Mouse (Mus musculus) lung, embryonic 14.5 days (tissue): ENCODE measurements at regions not wholly inside any gene's neighbourhood (a gene's known extent, or its start where the extent isn't known, plus 50 kb on each side); places are given as distances from the start of the nearest gene placed in this dataset.
A peak's percentile ranks its signal among the peaks of the same experiment; 100 is the strongest.

Experiments used
- ATAC-seq: fragments of 200-750 bp; cut with Nextera tagmentation; 2 replicates; pipeline ENCODE4 v1.8.0; 2017; ENCODE audit warnings: mild to moderate bottlenecking, moderate TSS enrichment, moderate library complexity; ENCODE audit not compliant: insufficient read depth
- DNase-seq: peaks from one replicate; pipeline ENCODE4 v3.0.0-alpha.2; 2015
- H3K27ac ChIP-seq: fragments of 300-500 bp; sonication (generic); 2 replicates; pipeline ENCODE4 v1.5.1; 2014; ENCODE audit warnings: low read depth, mild to moderate bottlenecking, moderate library complexity
- H3K27me3 ChIP-seq: fragments of 300-500 bp; sonication (generic); 2 replicates; pipeline ENCODE4 v1.6.1; 2014; ENCODE audit warnings: low read length, control low read depth; ENCODE audit not compliant: insufficient read depth
- H3K36me3 ChIP-seq: fragments of 300-500 bp; sonication (generic); 2 replicates; pipeline ENCODE4 v1.6.1; 2014; ENCODE audit warnings: control low read depth; ENCODE audit not compliant: insufficient read depth
- H3K4me1 ChIP-seq: fragments of 300-500 bp; sonication (generic); 2 replicates; pipeline ENCODE4 v1.6.1; 2014; ENCODE audit warnings: antibody characterized with exemption, control low read depth; ENCODE audit not compliant: insufficient read depth
- H3K4me2 ChIP-seq: fragments of 300-500 bp; sonication (generic); 2 replicates; pipeline ENCODE4 v1.6.1; 2014; ENCODE audit warnings: mild to moderate bottlenecking
- H3K4me3 ChIP-seq: fragments of 300-500 bp; sonication (generic); 2 replicates; pipeline ENCODE4 v1.5.1; 2014; ENCODE audit warnings: low read depth, low read length
- H3K9ac ChIP-seq: fragments of 300-500 bp; sonication (generic); 2 replicates; pipeline ENCODE4 v1.6.1; 2014
- H3K9me3 ChIP-seq: fragments of 300-500 bp; sonication (generic); 2 replicates; pipeline ENCODE4 v1.6.1; 2016; ENCODE audit warnings: low read depth, low read length, control low read depth
- CTCF ChIP-seq: IDR thresholded peaks from 2 replicates; pipeline ENCODE4 v1.5.1; 2016; ENCODE audit warnings: antibody characterized with exemption, low read depth
- WGBS: fragments of 180-500 bp; shearing (Covaris S2); extraction: QIAGEN DNeasy Blood & Tissue Kit; methylation state at CpG from one replicate; pipeline ENCODE4 v1.1.7; 2014; 5-methylcytosine and 5-hydroxymethylcytosine counted together

DNA sequence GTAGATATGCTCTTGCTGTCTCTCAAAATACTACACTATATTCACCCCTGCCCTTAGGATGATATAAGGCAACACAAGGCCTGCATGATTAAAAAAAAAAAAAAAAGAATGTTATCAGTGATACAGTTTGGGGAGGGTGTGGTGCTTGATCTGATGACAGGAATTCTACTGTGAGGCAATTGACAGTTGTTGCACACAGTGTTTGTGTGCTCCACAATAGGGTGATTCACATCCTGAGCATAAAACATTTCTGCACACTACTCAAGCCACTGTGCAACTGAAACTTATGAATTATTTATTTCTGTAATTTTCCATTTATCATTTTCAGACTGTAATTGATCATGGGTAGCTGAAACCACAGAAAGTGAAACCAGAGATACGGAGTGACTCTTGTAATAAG lies 277.2 kb upstream of the Adgrl4 start:
- Histone ChIP-seq H3K4me3 (no peak overlapping the region), H3K36me3 (no peaks in the 10 kb centered on the region), H3K9ac (no peak overlapping the region), H3K27me3 (no peaks in the 10 kb centered on the region), H3K4me2 (no peak overlapping the region), H3K4me1 (no peaks in the 10 kb centered on the region), H3K9me3 (no peaks in the 10 kb centered on the region), H3K27ac (no peak overlapping the region)
- 97% methylated on average over 1 of the region's 1 CpGs for WGBS
- TF ChIP-seq CTCF, result no peak
- ATAC-seq, result no peak
- no peak for DNase-seq

DNA sequence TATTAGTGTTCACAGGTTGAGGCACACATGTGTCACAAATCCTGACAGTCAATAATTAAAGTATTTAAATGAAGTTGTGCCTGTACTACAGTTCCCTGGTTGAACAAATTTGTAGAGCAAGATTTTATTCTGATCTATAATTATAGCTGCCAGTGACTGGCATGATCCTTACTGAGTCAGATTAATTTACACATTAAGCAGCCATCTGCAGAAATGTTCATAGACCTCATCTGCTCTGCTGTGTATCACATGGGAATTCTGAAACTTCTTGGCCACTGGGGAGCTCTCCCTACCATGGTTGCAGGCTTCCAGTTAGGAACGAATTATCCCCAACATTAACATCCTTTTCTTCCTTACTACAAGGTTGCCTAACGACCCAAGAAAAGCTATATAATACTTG lies 255.6 kb upstream of the Adgrl4 start:
- TF ChIP-seq CTCF, result no peak
- 61% methylated on average over 2 of the region's 2 CpGs for WGBS
- Histone ChIP-seq H3K36me3 (no peaks in the 10 kb centered on the region), H3K4me2 (no peak overlapping the region), H3K4me1 (no peaks in the 10 kb centered on the region), H3K9me3 (no peaks in the 10 kb centered on the region), H3K27ac (no peak overlapping the region), H3K4me3 (no peak overlapping the region), H3K27me3 (no peaks in the 10 kb centered on the region), H3K9ac (no peak overlapping the region)
- ATAC-seq (no peak), DNase-seq (no peak)

DNA sequence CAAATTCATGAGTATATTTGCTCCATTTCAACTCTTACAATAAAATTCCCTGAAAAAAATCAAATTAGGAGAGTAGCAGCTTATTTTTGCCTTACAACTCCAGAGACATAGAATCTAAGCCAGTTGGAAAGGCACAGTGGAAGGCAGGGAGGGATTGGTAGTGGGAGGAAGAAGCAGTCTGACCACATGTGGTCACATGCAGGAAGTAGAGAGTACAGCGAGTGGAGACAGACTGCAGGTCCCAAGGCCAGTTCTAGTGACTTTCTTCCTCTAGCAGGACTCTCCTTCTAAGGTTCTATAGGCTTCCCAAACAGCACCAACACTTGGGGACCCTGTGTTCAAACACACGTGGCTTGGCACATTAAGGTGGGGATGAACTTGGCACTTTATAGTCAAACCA lies 245.6 kb upstream of the Adgrl4 start:
- H3K9ac ChIP-seq, result no peak overlapping the region
- no peaks in the 10 kb centered on the region for H3K9me3 ChIP-seq
- no peak for TF ChIP-seq CTCF
- H3K36me3 ChIP-seq, result no peaks in the 10 kb centered on the region
- ATAC-seq, result no peak
- no peaks in the 10 kb centered on the region for H3K4me1 ChIP-seq
- no peaks in the 10 kb centered on the region for H3K27me3 ChIP-seq
- 71% methylated on average over 2 of the region's 2 CpGs for WGBS
- no peak overlapping the region for H3K27ac ChIP-seq
- DNase-seq, result no peak
- no peak overlapping the region for H3K4me2 ChIP-seq
- no peak overlapping the region for H3K4me3 ChIP-seq

DNA sequence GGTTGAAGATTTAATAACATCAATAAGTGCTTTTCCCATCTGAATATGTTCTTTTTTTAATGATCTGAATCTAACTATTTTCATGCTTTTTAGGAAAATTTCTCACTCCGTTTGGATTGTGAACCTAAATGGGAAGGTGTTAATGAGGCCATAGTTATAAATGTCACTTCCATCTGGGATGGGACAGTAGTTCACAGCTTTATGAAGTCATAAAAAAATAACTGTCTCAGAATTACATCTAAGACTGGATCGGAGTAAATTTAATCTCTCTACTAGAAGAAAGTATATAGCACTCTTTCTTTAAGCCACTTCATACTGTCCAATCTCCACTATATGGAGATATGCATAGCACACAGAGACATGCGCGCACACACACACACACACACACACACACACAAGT lies 226.7 kb upstream of the Adgrl4 start:
- no peaks in the 10 kb centered on the region for H3K9me3 ChIP-seq
- no peak overlapping the region for H3K27ac ChIP-seq
- H3K9ac ChIP-seq, result no peak overlapping the region
- 84% methylated on average over 4 of the region's 4 CpGs for WGBS
- DNase-seq, result no peak
- TF ChIP-seq CTCF, result no peak
- no peak overlapping the region for H3K4me2 ChIP-seq
- no peaks in the 10 kb centered on the region for H3K27me3 ChIP-seq
- no peak overlapping the region for H3K4me3 ChIP-seq
- no peaks in the 10 kb centered on the region for H3K36me3 ChIP-seq
- no peaks in the 10 kb centered on the region for H3K4me1 ChIP-seq
- no peak for ATAC-seq

DNA sequence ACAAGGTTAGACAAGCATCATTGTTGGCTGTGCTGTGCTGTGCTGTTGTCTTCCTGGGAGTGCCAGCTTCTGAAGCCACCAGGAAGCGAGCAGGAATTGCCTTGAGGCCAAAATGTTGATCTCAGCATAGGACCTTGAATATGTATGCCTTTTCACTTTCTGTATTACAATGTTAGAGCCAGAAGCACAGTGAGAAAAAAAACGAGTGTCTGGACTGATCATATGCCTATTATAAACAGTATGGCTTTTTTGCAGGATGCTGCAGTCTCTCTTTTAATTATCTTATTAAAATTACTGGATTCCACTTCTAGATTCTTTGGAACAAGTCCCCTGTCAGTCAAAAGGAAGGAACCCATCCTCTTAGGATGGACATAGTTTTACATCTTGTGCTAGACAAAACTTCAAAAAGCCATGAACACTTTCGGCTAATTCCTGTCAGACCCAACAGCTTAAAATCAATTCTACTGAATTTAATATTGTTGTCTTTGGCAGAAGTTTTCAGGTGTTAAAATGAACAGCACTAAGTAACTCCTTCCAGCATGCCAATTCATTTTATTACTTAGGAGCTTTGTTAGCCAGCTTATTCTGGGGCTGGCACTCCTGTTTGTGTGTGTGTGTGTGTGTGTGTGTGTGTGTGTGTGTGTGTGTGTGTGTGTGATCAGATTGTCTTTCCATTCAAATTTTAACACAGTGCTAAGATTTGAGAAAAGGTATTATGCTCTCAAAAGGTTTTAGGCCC lies 220.8 kb upstream of the Adgrl4 start:
- H3K27me3 ChIP-seq, result no peaks in the 10 kb centered on the region
- no peak for TF ChIP-seq CTCF
- no peak overlapping the region for H3K27ac ChIP-seq
- no peak overlapping the region for H3K9ac ChIP-seq
- no peaks in the 10 kb centered on the region for H3K36me3 ChIP-seq
- no peak for DNase-seq
- no peak for ATAC-seq
- 73% methylated on average over 3 of the region's 3 CpGs for WGBS
- H3K9me3 ChIP-seq, result no peaks in the 10 kb centered on the region
- no peak overlapping the region for H3K4me2 ChIP-seq
- no peak overlapping the region for H3K4me3 ChIP-seq
- H3K4me1 ChIP-seq, result no peaks in the 10 kb centered on the region

DNA sequence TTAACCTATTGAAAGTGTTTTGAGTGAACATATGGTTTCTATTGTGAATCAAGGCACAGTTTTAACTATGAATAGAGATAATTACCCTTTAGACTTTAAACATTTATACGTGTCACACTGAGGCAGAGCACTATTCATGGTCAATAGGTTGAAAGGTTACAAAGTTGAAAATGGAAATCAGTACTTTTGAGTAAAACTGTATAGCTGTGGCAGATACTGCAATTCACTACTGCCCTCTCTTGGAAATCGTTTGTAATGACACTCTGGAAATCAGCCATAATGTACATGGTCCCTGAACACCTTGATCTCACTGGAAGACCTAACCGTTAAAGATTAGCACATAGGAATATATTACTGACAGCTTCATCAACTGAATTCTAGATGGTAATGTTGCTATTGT lies 215.3 kb upstream of the Adgrl4 start:
- TF ChIP-seq CTCF, result peak; percentile 78
- Histone ChIP-seq H3K4me3 (no peak overlapping the region), H3K36me3 (no peaks in the 10 kb centered on the region), H3K4me1 (no peaks in the 10 kb centered on the region), H3K9ac (no peak overlapping the region), H3K27ac (no peak overlapping the region), H3K9me3 (no peaks in the 10 kb centered on the region), H3K27me3 (no peaks in the 10 kb centered on the region), H3K4me2 (no peak overlapping the region)
- ATAC-seq (no peak), DNase-seq (peak; percentile 80)
- WGBS, result 11% methylated on average over 3 of the region's 3 CpGs

DNA sequence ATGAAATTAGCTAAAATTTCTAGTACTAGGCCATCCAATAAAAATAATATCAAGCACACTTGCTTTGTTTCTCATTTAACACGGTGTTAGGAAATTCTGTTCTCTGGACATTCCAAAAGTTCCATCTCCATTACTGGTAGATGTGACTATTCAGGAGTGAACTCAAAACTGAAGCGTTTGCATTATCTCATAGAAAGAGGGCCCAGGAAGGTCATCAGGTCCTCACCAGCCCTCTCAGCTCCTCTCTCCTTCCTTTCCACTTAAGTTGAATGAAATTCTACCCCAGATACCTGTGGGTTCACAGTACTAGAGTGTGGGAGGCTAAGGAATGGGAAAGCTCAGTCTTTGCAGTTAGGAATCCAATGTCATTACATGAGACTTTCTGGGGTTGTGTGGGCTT lies 185.2 kb upstream of the Adgrl4 start:
- H3K4me2 ChIP-seq, result no peak overlapping the region
- no peak overlapping the region for H3K9ac ChIP-seq
- no peaks in the 10 kb centered on the region for H3K4me1 ChIP-seq
- H3K9me3 ChIP-seq, result no peaks in the 10 kb centered on the region
- ATAC-seq (no peak), DNase-seq (no peak)
- no peaks in the 10 kb centered on the region for H3K36me3 ChIP-seq
- H3K4me3 ChIP-seq, result no peak overlapping the region
- no peak overlapping the region for H3K27ac ChIP-seq
- H3K27me3 ChIP-seq, result no peaks in the 10 kb centered on the region
- 58% methylated on average over 2 of the region's 2 CpGs for WGBS
- no peak for TF ChIP-seq CTCF
